Mouse (Mus musculus) spleen, adult 12 weeks (tissue): ENCODE results near the gene Gm44511.
"Not testable (repeated sequence)": the region's sequence is repeated elsewhere in the genome, so short reads cannot be mapped to it uniquely, and the experiment has no call there.

Experiments
- DNase-seq: peaks from one replicate; pipeline ENCODE4 v3.0.0; 2022; ENCODE audit warnings: low spot score

Gm44511 gene

DNA sequence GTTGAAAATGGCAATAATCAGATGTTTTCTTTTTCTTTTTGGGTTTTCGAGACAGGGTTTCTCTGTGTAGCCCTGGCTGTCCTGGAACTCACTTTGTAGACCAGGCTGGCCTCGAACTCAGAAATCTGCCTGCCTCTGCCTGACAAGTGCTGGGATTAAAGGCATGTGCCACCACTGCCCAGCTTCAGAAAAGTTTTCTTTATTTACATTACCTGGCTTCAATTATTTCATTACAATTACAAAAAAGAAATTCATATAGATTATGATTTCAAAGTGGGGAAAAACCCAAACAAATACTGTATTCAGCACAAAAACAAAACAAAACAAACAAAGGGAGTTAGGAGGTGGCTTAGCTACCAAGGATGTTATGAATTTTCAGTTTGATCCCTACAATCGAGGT lies 14.6 kb upstream of the Gm44511 start:
- DNase-seq = not testable (repeated sequence)

- DNase-seq = no peak
Measured at GRCm38 (mm10) chr6:128839921-128840320, 13.8 kb upstream of the Gm44511 start.

GRCm38 (mm10) chr6:128839266-128839771 lies 13.2 kb upstream of the Gm44511 start:
- DNase-seq = peak; percentile 77

DNA sequence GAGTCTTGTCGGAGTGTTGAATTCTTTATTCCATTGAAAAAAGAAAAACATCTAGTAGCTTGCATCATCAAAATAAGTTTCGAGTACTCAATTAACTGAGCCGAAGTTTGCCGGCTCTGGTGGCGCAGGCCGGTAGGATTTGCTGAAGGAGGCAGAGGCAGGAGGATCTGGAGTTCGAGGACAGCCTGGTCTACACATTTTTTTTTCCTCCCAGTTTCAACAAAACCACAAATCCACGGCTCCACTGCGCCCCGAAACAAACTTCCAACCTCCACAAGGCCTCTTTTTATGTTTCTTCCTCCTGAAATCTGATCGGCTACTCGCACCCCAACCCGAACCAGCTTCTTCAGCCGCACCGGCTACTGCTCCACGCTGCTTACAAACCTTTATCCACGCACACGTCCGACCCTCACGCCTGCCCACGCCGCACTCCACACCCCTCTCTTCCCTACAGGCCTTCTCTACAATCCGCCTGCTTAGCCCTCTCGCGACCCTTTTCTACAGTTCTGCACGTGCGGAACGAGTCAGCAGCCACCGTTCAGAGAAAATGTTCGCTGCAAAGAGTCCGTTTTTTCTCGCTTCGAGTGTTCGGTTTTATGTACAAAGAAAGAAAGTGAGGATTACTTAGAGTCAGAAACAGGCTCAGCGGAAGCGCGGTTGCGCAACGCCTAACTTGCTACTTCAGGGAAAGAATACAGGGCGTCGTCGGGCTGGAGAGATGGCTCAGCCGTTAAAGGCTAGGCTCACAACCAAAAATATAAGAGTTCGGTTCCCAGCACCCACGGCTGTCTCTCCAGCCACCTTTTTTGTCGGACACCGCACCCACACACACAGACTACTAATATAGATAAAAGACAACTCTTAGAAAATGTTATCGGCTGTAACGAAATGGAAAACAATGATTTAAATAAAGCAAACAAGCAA lies 12.5 kb upstream of the Gm44511 start:
- DNase-seq = peak; percentile 78

DNA sequence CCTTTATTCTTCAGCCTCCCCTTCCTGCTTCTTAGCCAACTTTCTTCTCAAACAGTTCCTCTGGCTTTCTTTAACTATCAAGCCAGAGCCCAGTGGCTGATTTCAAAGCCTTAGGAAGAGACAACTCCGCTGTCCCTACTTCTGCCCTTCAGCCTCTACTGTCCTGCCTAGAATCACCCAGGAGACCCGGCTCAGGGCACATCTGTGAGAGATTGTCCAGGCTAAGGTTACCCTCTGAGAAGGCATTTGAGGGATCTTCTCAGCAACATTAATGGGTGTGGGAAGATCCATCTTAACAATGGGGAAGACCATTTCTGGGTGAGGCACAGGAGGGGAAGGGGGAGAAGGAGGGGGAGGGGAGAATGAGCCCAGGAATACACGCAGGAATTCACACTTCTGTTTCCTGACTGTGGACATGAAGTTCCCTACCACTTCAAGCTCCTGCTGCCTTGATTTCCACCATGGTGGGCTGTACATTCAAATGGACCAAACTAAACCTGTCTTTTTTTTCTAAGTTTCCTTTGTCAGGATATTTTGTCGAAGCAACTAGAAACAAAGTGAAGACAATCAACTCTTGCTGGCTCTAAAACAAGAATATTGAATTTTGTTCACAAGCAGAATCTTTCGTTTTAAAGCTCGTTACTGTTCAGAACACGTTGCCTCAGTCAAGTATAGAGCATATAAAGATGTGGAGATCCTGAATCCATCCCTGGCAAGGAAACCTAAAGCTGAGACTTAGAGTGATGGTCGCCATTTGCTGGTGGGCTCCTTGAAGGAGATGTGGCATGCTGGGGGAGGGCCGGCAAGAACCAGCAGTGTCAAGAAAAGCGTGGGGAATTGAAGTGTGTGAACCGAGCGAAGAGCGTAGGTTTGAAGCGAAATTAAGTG lies 11.6 kb upstream of the Gm44511 start:
- DNase-seq = no peak

DNA sequence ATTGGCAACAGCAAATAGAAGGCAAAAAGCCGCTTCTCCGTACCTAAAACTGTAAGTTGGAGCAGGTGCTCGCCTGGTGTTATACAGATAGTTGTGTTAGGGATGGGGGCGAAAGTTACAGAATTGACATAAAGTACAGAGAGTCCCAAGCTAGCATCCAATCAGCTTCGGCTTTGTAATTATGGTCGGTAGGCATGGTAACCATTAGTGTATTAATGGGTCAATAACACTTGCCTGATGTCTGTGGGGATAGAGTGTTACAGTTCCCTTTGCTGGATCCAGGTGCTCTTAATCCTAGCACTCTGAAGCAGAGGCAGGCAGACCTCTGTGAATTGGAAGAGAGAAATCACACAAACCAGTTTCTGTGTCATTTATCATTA lies 10.8 kb upstream of the Gm44511 start:
- DNase-seq = no peak

DNA sequence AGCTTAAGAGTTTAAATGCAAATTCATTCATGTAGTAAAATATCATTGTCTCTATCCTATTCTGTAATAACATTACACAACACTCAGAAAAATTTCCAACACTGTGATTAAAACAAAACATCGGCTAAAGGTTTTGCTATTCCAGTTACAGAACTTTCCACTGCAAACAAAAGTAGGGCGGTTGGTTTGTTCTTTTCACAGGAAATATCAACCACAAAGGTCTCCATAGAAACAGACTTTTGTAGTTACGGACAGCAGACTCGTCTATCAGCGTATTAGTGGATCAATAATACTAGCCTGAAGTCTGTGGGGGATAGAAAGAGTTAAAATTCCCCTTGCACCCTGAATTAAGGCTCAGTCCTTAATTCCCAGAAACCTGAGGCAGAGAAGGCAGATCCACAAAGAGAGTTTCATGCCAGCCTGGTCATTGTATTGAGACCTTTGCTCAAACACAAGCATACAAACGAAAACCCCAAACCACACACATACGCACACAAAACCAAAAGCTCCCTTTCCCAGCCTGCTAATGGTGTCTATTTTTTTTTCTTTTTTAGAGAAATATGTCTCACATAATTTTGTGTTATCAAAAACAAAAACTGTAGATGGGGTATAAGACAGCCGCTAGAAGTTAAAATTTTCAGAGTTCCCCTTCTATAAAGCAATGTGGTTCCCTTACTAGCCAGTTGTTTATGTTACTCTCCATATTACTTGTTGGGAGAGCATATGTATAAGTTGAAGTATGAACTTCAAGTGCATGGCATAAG lies 10.3 kb upstream of the Gm44511 start:
- DNase-seq = no peak

DNA sequence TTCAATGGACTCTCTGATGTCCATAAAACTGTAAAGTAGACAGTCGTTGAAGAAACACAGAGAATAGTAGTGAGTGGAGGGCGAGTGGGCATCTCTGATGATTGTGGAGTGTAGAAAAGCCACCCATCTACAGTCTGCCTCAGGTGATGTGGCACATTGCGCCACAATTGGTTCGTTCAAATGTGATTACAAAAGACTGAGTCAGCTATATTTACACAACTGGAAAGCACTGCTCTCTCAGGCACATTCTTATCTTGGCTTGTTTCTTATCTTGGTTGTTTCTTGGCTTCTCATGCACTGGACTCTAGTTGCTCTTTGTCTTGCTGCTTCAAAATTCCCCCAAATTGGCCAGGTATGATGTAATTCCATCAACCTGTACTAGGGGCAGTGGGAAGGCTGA lies 9.5 kb upstream of the Gm44511 start:
- DNase-seq = no peak

GRCm38 (mm10) chr6:128833046-128833445 lies 6.9 kb upstream of the Gm44511 start:
- no peak for DNase-seq

DNA sequence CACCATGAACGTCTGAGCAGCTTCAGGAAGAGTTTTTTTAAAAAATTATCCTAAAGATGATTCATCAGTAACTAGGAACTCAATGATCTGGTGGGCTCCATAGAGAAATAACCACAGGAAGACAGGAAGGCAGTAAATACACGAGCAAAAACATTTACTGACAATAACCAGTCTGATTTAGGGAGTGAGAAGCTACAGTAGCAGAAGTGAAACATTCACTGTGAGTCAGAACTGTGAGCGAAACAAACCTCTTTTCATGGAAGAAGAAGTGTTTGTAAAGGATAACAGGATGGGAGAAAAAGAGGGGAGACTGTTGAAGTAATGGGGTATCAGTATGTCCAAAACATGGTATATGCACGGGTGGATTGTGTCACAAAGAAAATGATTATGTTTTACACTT lies 3.7 kb upstream of the Gm44511 start:
- DNase-seq = no peak

DNA sequence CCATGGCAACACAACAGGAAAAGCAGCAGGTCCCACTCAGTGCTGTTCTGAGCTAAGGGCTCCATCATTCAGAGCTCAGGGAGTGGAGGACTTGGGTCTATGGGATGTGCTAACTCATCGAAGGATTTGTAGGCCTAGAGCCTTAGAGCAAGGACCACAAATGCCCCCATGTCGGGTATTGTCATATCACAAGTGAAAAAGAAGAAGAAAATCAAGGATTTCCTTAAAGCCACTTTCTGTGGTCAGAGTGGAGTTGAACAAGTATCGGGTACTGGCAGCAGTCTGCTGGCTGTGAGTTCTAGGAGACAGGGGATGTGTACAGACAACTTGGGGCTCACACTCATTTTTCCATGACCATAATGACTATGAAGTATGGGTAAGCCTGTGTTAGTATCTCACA lies 666 bp upstream of the Gm44511 start:
- DNase-seq = no peak

GRCm38 (mm10) chr6:128818083-128818802 lies 7.9 kb downstream of the Gm44511 start:
- no peak for DNase-seq

GRCm38 (mm10) chr6:128808532-128808931 lies 17.6 kb downstream of the Gm44511 start:
- no peak for DNase-seq

DNA sequence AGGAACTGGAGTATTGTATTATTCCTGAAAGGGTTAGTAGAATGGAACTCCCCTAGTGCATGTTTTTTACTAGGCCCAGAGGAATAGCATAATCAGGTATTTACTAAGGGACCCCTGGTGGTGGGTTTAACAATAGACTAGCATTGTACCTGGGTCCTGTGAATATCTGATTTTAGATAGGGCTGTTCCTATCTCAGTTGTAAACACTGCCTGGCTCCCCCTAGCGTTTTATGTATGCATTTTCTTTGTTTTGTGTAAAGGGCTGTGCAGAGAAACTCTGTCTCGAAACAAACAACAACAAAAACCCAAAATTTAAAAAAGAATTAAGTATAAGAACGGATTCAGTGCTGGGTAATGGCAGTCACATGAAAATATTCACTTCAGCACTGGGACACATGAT lies 19.1 kb downstream of the Gm44511 start:
- no peak for DNase-seq

- DNase-seq = peak; percentile 34
Measured at GRCm38 (mm10) chr6:128804823-128805640, 21.1 kb downstream of the Gm44511 start.

DNA sequence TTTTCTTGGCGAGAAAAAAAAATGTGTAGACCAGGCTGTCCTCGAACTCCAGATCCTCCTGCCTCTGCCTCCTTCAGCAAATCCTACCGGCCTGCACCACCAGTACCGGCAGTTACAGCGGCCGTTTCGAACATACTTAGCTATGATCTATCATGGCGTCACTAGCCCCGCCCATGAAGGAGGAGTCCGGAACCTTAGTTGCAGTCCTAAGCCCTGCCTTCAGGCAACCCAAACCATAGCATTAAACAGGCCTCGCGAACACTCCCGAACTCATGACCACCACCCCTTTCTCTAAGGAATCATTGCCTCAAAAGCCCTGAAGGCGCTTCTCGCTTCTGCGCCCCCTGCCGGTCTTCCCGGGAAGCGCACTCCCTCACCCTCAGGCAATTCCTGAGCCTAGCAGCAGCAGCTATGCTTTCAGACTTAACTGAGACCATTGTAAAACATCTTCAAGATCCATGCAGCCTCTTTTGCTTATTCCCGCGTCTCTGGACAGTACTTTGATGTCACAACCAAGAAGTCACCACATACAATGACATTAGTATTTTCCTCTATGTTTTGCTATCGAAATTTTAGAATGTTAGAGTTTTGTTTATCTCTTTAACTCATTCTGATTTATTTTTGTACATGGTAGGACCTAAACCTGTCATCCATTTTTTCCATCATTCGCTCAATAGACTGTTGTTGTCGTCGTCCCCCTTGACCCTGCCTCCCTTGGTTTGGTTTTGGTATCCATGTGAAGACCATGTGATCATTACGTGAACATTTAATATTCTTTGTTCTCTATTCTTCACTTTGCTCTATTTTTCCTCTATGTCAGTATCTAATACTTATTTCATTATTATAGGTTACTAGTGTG lies 22.9 kb downstream of the Gm44511 start:
- peak; percentile 96 for DNase-seq

- DNase-seq = no peak
Measured at GRCm38 (mm10) chr6:128802557-128802956, 23.6 kb downstream of the Gm44511 start.

GRCm38 (mm10) chr6:128800696-128801095 lies 25.4 kb downstream of the Gm44511 start:
- DNase-seq = not testable (repeated sequence)

- DNase-seq = no peak
Measured at GRCm38 (mm10) chr6:128799896-128800270, 26.2 kb downstream of the Gm44511 start.
